Mouse (Mus musculus) inflammation-experienced regulatory T-cells, adult 6 months (primary cell): Measurements from ENCODE around the gene Lrrc28. TPM values are rescaled to one million over a fixed set of nuclear protein-coding genes. Genes with fewer than 3 reads are reported as not detected.

Source experiments
- ATAC-seq: one replicate; pipeline ENCODE4 v1.8.0; 2017
- polyA plus RNA-seq, 3 experiments: library from polyadenylated mRNA; unstranded; fragments of 100-300 nt; shearing (Covaris generic); gene quantifications; one replicate each; pipeline ENCODE4 v1.2.1; 2017

Lrrc28 gene
- polyA plus RNA-seq, 3 experiments from 2014 or later = 13.5 to 21.1 (median 19.5) TPM

GRCm38 (mm10) chr7:67486417-67486816, 158.7 kb downstream of the Lrrc28 start:
- ATAC-seq = no peak

- no peak for ATAC-seq
Observed at GRCm38 (mm10) chr7:67483698-67484097, 161.4 kb downstream of the Lrrc28 start.

DNA sequence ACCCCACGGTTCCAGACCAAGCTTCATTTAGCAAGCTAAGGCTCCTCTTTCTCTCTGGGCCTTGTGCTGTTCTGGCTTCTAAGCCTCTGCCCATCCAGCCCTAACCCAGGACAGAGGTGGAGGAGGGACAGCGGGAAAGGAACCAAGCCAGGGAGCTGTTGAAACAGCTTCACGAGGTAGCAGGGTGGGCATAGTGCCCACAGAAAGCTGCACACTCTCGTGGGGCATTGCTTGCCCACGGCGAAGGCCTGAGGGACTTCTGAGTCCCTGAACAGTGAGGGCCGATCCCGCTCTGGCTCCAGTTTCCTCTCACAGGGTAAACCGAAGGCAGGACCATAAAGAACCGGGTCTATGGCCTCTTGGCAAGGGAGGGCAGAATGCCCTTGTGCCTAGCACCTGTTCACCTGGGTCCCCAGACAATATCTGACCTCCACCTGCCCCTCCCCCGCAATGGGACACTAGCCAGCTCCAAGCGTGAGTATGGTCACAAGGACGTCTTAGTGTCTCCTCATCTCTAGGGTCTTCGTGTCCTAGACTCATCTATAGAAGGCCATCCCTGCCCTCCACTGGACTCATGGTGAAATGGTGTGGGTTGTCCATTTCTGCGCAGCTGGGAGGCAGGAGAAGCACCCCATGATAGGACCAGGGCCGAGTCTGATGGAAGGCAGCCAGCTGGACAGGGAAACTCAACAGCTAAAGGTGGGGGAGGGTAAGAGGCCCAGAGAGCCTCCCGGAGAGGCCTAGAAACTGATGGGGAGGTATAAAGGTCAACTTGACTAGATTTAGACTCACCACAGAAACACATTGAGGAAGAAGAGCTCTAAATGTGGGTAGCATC, 165.3 kb downstream of the Lrrc28 start:
- ATAC-seq = no peak

DNA sequence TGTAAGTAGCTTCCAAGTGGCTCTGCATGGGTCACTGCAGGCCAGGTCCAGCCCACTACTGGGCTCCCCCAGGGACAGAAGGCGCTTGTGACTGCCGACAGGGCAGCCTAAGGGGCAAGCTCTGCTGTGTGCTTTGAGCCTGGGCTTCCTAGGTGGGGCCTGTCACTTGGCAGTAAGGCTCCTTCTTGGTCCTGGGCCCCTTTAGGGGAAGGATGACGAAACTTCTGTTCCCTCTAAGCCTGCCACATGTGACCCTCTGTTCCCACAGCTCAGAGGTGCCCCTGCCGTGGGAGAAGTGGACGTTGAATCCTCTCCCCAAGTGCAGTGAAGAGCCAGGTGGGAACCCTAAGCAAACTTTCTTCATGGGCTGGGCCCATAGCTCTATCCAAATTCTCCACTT, 165.9 kb downstream of the Lrrc28 start:
- no peak for ATAC-seq

GRCm38 (mm10) chr7:67477996-67478395, 167.1 kb downstream of the Lrrc28 start:
- ATAC-seq = no peak

DNA sequence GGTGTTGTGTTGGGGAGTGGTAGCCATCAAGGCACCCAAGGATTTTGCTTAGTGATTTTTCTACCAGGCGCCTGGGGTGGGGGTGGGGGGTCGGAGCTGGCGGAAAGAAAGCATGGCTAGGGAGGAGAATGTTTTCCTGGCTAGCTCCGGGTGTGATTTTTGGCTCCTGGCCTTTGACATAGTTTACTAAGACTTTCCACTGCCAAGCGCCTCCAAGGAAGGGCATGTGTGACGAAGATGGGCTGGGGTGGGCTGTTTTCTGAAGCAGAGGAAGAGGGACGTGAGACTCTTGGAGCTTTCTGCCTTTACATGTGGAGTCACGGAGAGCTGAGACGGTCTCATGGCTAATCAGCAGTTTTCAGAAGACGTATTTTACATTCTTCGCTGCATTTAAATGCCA, 173.8 kb downstream of the Lrrc28 start:
- no peak for ATAC-seq

- ATAC-seq = no peak
Observed at GRCm38 (mm10) chr7:67468802-67469408, 176.2 kb downstream of the Lrrc28 start.

- ATAC-seq = no peak
Observed at GRCm38 (mm10) chr7:67468180-67468579, 176.9 kb downstream of the Lrrc28 start.

- no peak for ATAC-seq
Observed at GRCm38 (mm10) chr7:67466322-67466721, 178.7 kb downstream of the Lrrc28 start.

GRCm38 (mm10) chr7:67464633-67465032, 180.4 kb downstream of the Lrrc28 start:
- no peak for ATAC-seq

DNA sequence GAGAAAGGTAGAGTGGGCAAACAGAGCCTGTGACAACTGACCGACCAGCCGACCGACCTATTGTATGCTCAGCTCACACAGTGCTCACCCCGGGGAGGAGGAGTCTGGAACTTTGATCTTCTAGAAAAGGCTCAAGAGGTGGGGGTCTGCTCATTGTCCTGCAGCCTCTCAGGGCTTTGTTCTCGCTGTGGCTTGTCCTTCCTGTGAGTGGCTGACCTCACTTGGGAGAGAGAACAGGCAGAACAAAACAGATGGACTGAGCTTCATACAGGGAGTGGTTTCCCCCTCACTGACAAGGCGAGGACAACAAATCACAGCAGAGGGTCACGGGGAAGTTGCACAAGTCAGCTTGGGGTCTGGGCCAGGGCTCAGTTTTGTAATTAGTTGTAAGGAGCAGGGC, 181.5 kb downstream of the Lrrc28 start:
- ATAC-seq = no peak

Other genes starting within 250 kb of the Lrrc28 start
- gene Ttc23, start 2.1 kb upstream of the Lrrc28 start, polyA plus RNA-seq = 1 to 10 TPM in 1 of 3 experiments, under 1 TPM in 2; 0.42 to 1.8 (median 0.64) TPM
- gene Synm, start 114.5 kb upstream of the Lrrc28 start, polyA plus RNA-seq = not detected